Mouse (Mus musculus) yolk sac, embryonic 10.5 days (tissue): Measurements from ENCODE around the gene Abhd15.
A peak's percentile ranks its signal among the peaks of the same experiment; 100 is the strongest.

ENCODE experiments used
- DNase-seq: peaks from one replicate; pipeline ENCODE4 v3.0.0-alpha.2; 2017; ENCODE audit warnings: low spot score

Abhd15 gene

GRCm38 (mm10) chr11:77493512-77494343, 21.2 kb upstream of the Abhd15 start, which contains the start of gene Git1:
Gene Git1, plus strand, starts transcription at chr11:77493562.
- DNase-seq: peak; percentile 58

GRCm38 (mm10) chr11:77494344-77494676, 20.6 kb upstream of the Abhd15 start:
- no peak for DNase-seq

GRCm38 (mm10) chr11:77494782-77495181, 20.1 kb upstream of the Abhd15 start:
- no peak for DNase-seq

GRCm38 (mm10) chr11:77495507-77495906, 19.4 kb upstream of the Abhd15 start:
- peak; percentile 55 for DNase-seq

- peak; percentile 77 for DNase-seq
These were observed 17.6 kb upstream of the Abhd15 start for GRCm38 (mm10) chr11:77497341-77497756.

GRCm38 (mm10) chr11:77497851-77498250, 17.1 kb upstream of the Abhd15 start:
- DNase-seq: no peak

GRCm38 (mm10) chr11:77498261-77499139, 16.4 kb upstream of the Abhd15 start:
- peak; percentile 86 for DNase-seq

- no peak for DNase-seq
These were observed 15.6 kb upstream of the Abhd15 start for GRCm38 (mm10) chr11:77499354-77499753.

- DNase-seq: no peak
These were observed 14.3 kb upstream of the Abhd15 start for GRCm38 (mm10) chr11:77500361-77501325.

- DNase-seq: peak; percentile 28
These were observed 13.5 kb upstream of the Abhd15 start for GRCm38 (mm10) chr11:77501392-77501791.

GRCm38 (mm10) chr11:77501971-77502370, 12.9 kb upstream of the Abhd15 start:
- no peak for DNase-seq

- no peak for DNase-seq
These were observed 12.4 kb upstream of the Abhd15 start for GRCm38 (mm10) chr11:77502481-77502880.

- DNase-seq: no peak
These were observed 11.4 kb upstream of the Abhd15 start for GRCm38 (mm10) chr11:77503511-77503910.

- no peak for DNase-seq
These were observed 10.5 kb upstream of the Abhd15 start for GRCm38 (mm10) chr11:77504377-77504776.

GRCm38 (mm10) chr11:77505291-77505980, 9.5 kb upstream of the Abhd15 start:
- peak; percentile 32 for DNase-seq

- peak; percentile 87 for DNase-seq
These were observed 8.6 kb upstream of the Abhd15 start for GRCm38 (mm10) chr11:77506273-77506672.

GRCm38 (mm10) chr11:77506941-77507340, 8.0 kb upstream of the Abhd15 start:
- DNase-seq: no peak

GRCm38 (mm10) chr11:77507426-77507825, 7.5 kb upstream of the Abhd15 start:
- no peak for DNase-seq

GRCm38 (mm10) chr11:77508068-77509021, 6.6 kb upstream of the Abhd15 start:
- DNase-seq: peak; percentile 78

- no peak for DNase-seq
These were observed 3.6 kb upstream of the Abhd15 start for GRCm38 (mm10) chr11:77511336-77511735.
